Mouse (Mus musculus) brain, embryonic 14.5 days (tissue): ENCODE results near the gene Rgs7bp. TPM values are rescaled to one million over a fixed set of nuclear protein-coding genes. Genes with fewer than 3 reads are reported as not detected.

Experiments
- DNase-seq: peaks from one replicate; pipeline ENCODE4 v3.0.0-alpha.2; 2011; ENCODE audit warnings: low read depth
- CTCF ChIP-seq: fragments of 200-500 bp; IDR thresholded peaks from 2 replicates; pipeline ENCODE4 v1.5.1; 2012; ENCODE audit warnings: inconsistent platforms, mild to moderate bottlenecking, moderate library complexity, borderline replicate concordance; ENCODE audit not compliant: insufficient read depth, insufficient read length; ENCODE audit errors: extremely low read depth
- POLR2A ChIP-seq: fragments of 200-500 bp; IDR thresholded peaks from 2 replicates; pipeline ENCODE4 v1.6.1; 2012; ENCODE audit warnings: mild to moderate bottlenecking, inconsistent platforms, borderline replicate concordance; ENCODE audit not compliant: poor library complexity, insufficient read depth, insufficient read length, severe bottlenecking; ENCODE audit errors: extremely low read depth
- polyA plus RNA-seq: library from polyadenylated mRNA; depleted of rRNA; stranded (reverse); fragments of >200 nt; gene quantifications from 2 replicates; pipeline ENCODE4 v1.2.3, GENCODE M21; 2012; rRNA removed

Rgs7bp gene
- polyA plus RNA-seq: 3.3 and 5.0 TPM in 2 replicates

DNA sequence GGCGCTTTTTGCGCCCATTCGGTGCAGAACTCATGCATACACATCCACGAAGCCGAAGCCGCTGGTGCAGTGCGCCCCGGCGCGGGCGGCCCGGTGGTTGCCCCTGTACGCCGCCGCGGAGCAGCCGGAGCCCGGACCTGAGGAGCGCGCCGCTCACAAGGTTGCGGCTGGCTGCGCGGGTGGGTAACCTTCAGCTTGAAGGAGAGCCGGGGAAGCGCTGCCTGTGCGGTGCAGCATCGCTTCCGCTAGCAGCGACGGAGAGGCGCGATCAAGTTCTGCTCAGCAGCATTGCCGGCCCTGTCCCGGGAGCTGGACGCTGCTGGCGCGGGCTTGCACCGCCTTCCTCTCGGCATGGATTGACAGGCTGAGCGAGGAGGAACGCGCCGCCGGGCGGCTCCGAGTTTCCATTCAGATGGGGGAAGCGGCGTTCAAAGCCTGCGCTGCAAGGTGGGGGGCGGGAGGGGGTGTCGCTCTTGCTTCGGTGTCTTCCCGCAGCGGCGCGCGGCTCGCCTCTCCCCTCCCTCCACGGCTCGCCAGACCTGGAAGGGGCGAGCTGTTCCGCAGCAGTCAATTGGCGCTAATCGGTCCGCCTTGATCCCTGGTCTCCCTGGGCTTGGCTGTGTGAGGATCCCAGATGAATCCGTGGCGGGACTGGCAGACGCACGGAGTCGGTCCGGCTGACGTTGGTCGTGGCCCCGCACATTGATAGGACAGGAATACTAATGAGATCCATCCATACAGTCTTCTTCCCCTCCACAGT, at the start of gene Rgs7bp:
Rgs7bp (minus strand) TSS at position 750 of the 760 bp plus-strand sequence.
- 0 out of 2 replicates have a peak, but pooled peaks have one; percentile 8 for TF ChIP-seq POLR2A
- TF ChIP-seq CTCF: no peak
- DNase-seq: peak; percentile 91

- no peak for DNase-seq
- no peak for TF ChIP-seq CTCF
- no peak for TF ChIP-seq POLR2A
These were observed 49.7 kb upstream of the Rgs7bp start for GRCm38 (mm10) chr13:105104385-105104784.

GRCm38 (mm10) chr13:105100705-105101104, 46.0 kb upstream of the Rgs7bp start:
- TF ChIP-seq POLR2A (no peak), CTCF (no peak)
- DNase-seq: no peak

- DNase-seq: peak; percentile 20
These were observed 41.6 kb upstream of the Rgs7bp start for GRCm38 (mm10) chr13:105096316-105096715.

DNA sequence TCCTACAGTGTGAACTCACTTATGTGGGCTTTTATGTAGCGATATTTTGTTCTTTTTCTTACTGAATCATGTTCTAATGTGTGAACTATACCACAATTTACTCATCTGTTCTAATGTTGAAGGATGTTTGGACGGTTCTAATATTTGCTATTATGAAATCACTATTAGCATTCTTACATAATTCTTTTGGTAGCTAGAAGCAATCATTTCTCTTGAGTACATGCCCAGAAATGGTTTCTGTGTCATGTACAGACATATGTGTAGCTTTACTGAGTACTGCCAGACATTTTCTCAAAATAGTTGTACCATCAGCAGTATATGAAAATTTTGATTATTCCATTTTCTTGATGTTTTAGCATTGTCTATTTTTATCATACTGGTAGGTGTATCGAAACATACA, 34.5 kb upstream of the Rgs7bp start:
- DNase-seq: no peak
- TF ChIP-seq CTCF (no peak), POLR2A (no peak)

More at GRCm38 (mm10) chr13:105096316-105096715, 41.6 kb upstream of the Rgs7bp start:
- no peak for TF ChIP-seq POLR2A
- TF ChIP-seq CTCF: no peak

DNA sequence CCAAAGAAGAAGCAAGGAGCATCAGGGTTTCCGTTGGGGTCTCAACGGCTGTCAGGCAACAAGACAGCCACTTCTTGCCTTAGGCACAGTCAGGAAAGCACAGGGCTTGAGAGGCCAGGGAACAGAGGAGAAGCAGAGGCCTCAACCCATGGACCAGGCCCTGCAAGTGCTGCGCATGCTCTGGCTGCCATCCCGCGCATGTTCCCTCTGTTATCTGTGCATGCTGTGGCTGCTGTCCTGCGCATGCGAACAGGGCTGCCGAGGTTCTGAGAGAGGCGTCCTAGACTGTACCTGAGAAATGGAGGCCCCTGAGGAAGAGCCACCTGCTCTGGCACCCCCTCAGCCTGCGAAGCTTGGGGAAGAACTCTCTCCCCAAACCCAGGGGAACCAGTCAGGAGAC, 27.1 kb upstream of the Rgs7bp start, which contains the start of gene 4933425L06Rik:
4933425L06Rik (plus strand) TSS at position 261 of the 400 bp plus-strand sequence.
- DNase-seq: no peak
- TF ChIP-seq POLR2A: no peak
- TF ChIP-seq CTCF: no peak

DNA sequence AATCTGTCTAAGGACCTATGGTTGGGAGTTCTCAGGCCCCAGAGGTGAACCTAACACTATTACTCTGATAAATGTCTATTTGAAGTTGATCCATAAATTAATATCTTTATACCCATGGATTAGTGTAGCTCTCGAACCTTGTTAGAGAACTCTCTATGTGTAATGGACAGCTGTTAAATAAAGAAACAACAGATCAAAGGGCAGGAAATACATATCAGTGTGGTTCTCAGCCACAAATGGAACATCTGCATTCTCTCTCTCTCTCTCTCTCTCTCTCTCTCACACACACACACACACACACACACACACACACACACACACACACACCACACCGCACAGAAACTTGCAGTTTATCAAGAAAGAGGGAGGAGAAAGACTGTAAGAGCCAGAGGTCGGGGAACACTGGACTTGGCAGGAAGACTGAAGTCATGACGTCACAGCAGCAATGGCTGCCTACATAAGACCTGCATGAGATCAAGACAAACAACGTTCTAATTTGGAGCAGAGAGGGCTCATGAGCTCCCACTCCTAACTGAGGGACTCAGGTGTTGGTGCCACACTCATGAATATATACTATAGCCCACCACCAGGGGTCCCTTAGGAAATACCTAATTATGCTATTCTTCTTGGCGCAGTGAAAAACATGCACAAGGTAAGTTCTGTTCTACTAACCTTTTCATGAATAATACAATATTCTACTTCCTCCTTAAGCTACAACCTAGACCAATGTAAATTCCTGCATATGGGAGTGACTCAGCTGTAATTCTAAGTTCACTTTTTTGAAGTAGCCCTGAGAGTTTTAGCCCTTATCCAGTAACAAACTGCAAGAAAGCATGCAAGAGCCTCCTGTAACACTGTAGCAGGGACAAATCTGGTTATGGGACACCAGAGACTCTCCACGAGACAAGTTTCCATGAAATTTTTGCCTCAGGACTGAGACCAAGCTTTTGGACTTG, 12.4 kb upstream of the Rgs7bp start:
- TF ChIP-seq POLR2A (no peak), CTCF (peak; percentile 13; the same call in 1 of the 2 replicates)

GRCm38 (mm10) chr13:105066119-105066518, 11.4 kb upstream of the Rgs7bp start:
- DNase-seq: no peak
- no peak for TF ChIP-seq POLR2A
- no peak for TF ChIP-seq CTCF

More for the DNA sequence above, 12.4 kb upstream of the Rgs7bp start:
- DNase-seq: no peak

GRCm38 (mm10) chr13:105055374-105055773, 644 bp upstream of the Rgs7bp start:
- peak; percentile 52 for DNase-seq
- TF ChIP-seq CTCF: no peak
- TF ChIP-seq POLR2A: no peak

DNA sequence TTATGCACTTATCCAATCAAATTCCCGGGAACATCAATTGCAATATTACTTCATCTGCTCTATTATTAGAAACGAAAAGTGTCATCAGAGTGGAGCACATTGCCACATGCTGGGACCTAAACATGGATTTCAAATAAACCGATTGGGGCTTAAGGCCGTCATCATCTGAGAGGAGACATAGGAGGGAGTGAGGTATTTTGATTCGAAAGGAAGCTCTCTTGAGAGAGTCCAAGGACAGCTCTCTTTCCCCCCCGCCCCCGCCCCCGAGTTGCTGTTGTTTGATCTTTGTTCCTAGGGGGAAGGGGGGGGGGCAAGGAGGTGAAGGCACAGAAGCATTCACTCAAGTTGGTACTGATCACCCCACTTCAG, 195 bp upstream of the Rgs7bp start:
- no peak for TF ChIP-seq CTCF
- TF ChIP-seq POLR2A: no peak
- DNase-seq: no peak

DNA sequence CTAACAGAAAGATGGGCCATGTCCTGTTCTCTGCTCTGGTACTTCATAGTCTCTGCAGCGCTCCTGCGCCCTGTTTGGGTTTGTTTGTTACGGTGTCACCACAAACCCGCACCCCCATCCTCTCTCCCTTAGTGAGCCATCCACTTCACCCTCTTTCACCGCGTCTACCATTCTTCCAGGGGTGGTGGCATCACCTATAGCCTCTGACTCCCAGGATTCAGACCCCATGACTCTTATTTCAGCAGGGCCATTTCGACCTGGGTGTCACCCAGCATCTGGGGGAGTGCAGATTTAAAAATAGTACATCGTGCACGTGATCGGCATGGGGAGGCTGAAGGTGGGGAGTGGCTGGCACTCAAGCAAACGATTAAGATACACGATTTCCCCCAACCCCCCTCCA, 1.1 kb downstream of the Rgs7bp start:
- TF ChIP-seq POLR2A (no peak), CTCF (no peak)
- DNase-seq: peak; percentile 54

DNA sequence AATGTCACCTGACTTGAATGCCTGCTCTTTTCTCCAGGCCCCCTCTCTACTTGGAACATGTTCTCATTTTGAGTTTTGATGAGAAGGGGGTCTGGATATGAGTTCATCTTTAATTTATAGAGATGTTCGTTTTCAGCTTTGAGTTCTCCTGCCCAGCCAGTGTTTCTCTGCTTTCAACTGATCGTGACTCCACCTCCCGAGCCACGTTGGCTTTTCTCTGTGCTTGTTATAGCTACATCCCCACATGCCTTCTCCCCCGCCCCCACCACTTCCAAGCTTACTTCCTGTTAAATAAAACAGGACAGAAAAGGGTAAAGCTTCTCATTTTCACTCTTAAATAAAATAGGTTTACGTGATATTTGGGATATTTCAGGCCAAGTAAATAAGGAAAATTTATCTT, 3.3 kb downstream of the Rgs7bp start:
- peak; percentile 29 for DNase-seq
- TF ChIP-seq CTCF (no peak), POLR2A (no peak)
